Mouse (Mus musculus): ENCODE results near the gene Tacc3. TPM values are rescaled to one million over a fixed set of nuclear protein-coding genes. Genes with fewer than 3 reads are reported as not detected.
A peak's percentile ranks its signal among the peaks of the same experiment; 100 is the strongest.

Gene Tacc3
- polyA plus RNA-seq, 1 experiment from 2014 or later: 172 TPM

DNA sequence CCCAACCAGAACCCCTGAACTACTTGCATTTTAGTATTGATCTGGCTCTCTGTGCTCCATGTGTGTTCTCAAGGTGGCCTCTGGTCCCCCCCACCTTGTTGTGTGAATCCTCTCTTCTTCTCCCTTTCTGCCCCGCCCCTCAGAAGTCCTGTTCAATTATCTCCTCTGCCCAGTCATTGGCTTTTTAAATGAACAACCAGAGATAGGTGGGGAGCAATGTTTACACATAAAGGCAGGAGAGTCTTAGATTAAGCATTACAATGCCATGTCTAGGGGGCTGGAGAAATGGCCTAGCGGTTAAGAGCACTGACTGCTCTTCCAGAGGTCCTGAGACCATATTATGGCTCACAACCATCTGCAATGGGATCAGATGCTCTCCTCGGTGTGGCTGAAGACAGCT, 22.6 kb upstream of the Tacc3 start:
- WGBS: 84% methylated on average over 3 of the region's 3 CpGs
- 0 out of 2 replicates have a peak, but pooled peaks cover 4% of the 10 kb centered on the region for H3K4me1 ChIP-seq (replicated peaks)
- H3K27ac ChIP-seq: no peak overlapping the region
- ATAC-seq: no peak
- H3K9ac ChIP-seq: no peak overlapping the region
- H3K4me2 ChIP-seq (replicated peaks): no peak overlapping the region
- no peaks in the 10 kb centered on the region for H3K27me3 ChIP-seq (replicated peaks)
- H3K36me3 ChIP-seq: no peaks in the 10 kb centered on the region; the same call in 1 of the 2 replicates
- H3K4me3 ChIP-seq (replicated peaks): no peak overlapping the region
- no peaks in the 10 kb centered on the region for H3K9me3 ChIP-seq

DNA sequence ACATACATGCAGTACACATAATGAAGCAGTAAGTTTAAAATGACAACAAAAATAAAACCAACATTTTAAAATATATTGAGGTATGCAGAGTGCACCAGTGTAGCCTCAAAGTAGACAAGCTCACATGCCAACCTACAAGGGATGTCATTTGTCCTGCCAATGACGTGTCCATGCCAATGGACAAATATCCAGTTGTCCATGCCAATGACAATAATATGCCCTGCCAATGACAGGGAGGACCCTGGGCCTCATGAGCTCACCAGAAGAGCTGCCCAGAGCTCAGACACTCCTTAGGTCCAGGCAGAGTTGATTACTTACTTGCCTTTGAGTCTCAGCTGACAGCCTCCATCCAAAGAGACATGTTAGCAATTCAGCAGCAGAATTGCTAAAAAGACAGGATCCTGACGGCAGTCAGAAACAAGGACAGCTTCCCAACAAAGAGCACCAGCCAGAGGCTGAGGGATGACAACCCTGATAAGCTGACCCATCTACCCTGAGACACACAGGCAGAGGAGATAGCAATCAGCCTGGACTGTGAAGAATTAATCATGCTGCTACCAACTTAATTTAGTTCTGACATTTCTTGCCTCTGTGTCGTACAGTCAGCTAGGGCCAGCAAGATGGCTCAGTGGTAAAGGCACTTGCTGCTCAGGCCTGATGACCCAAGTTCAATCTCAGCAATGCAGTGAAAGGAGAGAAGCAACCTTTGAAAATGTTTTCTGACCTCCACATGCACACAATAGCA, 20.1 kb upstream of the Tacc3 start:
- ATAC-seq: no peak
- H3K9ac ChIP-seq: no peak overlapping the region
- H3K36me3 ChIP-seq: peaks cover 8% of the 10 kb centered on the region
- H3K27ac ChIP-seq: no peak overlapping the region
- H3K9me3 ChIP-seq: no peaks in the 10 kb centered on the region
- no peak overlapping the region for H3K4me2 ChIP-seq (replicated peaks)
- H3K4me1 ChIP-seq (replicated peaks): no peaks in the 10 kb centered on the region
- H3K27me3 ChIP-seq (replicated peaks): no peaks in the 10 kb centered on the region
- WGBS: 78% methylated on average over 3 of the region's 3 CpGs
- H3K4me3 ChIP-seq (replicated peaks): no peak overlapping the region

DNA sequence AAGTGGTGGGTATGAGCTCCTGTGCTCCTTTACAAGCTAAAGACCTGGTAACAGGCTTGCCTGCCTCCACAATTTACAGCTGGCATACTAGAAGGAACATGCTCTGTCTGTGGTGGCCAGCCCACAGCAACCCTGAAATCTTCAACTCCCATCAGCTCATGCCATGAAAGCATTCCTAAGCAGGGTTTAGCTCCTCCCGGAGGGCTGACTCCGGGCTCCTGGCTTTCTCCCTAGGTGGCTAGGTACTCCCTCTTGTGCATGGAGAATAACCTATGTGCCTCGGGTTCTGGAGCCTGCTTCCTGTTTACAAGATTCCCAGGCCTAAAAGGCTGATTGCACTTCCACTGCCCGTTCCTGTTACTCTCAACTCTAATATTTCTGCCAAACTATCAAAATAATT, 19.1 kb upstream of the Tacc3 start:
- Histone ChIP-seq H3K4me2 (replicated peaks) (no peak overlapping the region), H3K27ac (no peak overlapping the region), H3K9ac (no peak overlapping the region), H3K4me1 (replicated peaks) (no peaks in the 10 kb centered on the region), H3K4me3 (replicated peaks) (no peak overlapping the region), H3K27me3 (replicated peaks) (no peaks in the 10 kb centered on the region), H3K9me3 (no peaks in the 10 kb centered on the region), H3K36me3 (peaks cover 16% of the 10 kb centered on the region)
- no peak for ATAC-seq
- WGBS: 52% methylated on average over 4 of the region's 4 CpGs

DNA sequence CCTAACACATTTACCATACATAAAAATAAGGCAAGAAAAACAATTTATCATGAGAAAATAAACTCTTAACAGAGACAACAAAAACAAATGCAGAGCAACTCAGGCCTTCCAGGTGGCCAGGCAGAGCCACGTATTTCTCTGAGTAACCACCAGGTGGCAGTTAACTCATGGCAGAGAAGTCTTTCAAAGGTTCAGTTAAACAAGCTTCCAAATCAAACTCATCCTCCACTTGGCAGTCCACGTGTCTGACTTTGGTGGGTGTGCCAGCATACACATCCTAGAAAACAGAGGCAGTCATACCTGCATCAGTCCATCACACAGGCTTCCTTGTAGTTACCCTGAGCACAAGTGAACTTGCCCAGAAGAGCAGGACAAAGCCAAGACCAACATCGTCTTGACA, 17.3 kb upstream of the Tacc3 start:
- Histone ChIP-seq H3K4me3 (replicated peaks) (no peak overlapping the region), H3K27me3 (replicated peaks) (no peaks in the 10 kb centered on the region), H3K36me3 (peaks cover 27% of the 10 kb centered on the region), H3K4me1 (replicated peaks) (no peaks in the 10 kb centered on the region), H3K9ac (no peak overlapping the region), H3K4me2 (replicated peaks) (no peak overlapping the region), H3K9me3 (no peaks in the 10 kb centered on the region), H3K27ac (no peak overlapping the region)
- ATAC-seq: no peak
- WGBS: 37% methylated on average over 3 of the region's 3 CpGs

DNA sequence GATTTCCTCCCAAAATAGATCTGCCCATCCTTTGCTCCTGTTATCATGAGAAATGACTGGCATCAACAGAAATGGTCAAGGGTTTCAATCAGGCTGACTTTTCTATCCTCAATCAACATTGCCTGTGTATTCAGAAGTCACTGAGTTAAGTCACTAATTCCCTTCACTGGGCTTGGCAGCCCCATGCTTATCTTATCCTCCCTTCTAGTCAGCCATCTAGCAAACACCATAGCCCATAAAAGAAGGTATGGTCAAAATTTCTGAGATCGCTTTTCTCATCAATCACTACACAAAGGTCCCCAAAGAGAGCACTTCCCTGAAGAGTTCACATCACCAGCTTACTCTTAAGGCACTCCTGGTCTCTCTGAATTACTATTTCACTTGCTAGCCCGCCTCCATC, 6.9 kb upstream of the Tacc3 start:
- WGBS: 9% methylated on average over 2 of the region's 2 CpGs
- peak overlapping the region; percentile 97; the same call in 1 of the 2 replicates for H3K27ac ChIP-seq

DNA sequence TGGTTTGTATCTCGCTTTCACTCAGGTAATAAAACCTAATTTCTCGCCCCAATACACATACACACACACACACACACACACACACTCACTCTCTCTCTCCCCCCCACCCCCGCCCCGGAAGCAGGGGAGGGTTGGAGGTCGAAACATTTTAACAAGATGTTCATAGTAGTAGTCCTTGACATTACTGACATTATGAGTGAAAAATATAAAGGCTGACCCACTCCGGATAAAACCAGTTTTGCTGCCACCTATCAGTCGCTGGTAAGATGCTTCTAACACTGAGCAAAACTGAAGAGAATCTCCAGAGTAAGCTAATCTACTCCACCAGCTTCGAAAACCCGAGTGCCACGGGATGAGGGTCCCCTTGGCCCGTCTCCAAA, 6.4 kb upstream of the Tacc3 start:
- under 1% methylated on average over 11 of the region's 11 CpGs for WGBS
- peak overlapping the region; percentile 77 for H3K9ac ChIP-seq
- H3K4me3 ChIP-seq (replicated peaks): peak overlapping the region; percentile 73
- H3K4me2 ChIP-seq (replicated peaks): peak overlapping the region; percentile 62
- H3K27me3 ChIP-seq (replicated peaks): no peaks in the 10 kb centered on the region
- H3K9me3 ChIP-seq: no peaks in the 10 kb centered on the region
- peaks cover 17% of the 10 kb centered on the region for H3K4me1 ChIP-seq (replicated peaks)
- peaks cover 17% of the 10 kb centered on the region for H3K36me3 ChIP-seq
- no peak for ATAC-seq
- H3K27ac ChIP-seq: peak overlapping the region; percentile 97

More for the DNA sequence above, 6.9 kb upstream of the Tacc3 start:
- no peaks in the 10 kb centered on the region for H3K27me3 ChIP-seq (replicated peaks)
- H3K4me2 ChIP-seq (replicated peaks): peak overlapping the region; percentile 62
- H3K4me3 ChIP-seq (replicated peaks): peak overlapping the region; percentile 73
- H3K4me1 ChIP-seq (replicated peaks): peaks cover 13% of the 10 kb centered on the region
- peaks cover 22% of the 10 kb centered on the region for H3K36me3 ChIP-seq
- H3K9ac ChIP-seq: peak overlapping the region; percentile 77
- no peak for ATAC-seq
- no peaks in the 10 kb centered on the region for H3K9me3 ChIP-seq

DNA sequence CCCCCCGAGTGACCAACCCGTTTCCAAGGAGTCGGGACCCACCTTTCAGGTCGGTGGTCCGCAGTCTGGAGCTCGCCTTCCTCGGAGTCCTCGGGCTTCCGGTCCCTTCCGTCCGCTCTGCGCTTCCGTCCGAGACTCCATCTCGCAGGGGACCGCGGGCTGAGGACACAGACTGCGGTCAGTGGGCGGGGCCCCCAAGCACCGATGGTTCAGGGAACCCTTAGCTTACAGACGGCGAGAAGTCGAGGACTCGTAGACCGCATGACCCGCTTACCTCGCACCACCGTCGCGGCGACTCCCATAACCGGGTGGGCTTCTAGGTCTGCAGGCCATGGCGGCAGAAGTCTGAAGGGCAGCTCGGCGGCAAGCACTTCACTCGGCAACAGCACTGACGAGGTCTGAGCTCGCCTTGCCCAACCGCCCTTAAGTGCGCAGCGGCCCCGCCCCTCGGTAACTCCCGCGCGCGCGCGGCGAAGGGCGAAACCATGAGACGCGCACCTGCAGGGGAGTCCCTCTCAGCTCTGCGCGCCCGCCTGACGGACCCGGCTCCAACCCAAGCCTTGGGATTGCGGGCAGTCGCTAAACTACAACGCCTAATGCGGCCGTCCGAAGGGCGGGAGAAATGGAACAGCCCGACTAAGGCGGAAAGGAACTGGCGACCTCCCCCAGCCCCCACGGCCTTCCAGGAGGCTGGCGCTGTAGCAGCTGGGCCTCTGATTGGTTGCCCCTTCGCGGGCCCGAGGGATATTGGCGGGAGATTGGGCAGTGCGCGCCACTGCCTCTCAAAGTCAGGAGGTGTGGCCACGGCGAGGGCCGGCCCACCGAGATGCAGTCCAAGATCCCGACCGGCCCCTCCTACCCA, 5.8 kb upstream of the Tacc3 start, which contains the start of gene Slbp:
TSS of gene Slbp (minus strand) at position 654 of the 862 bp plus-strand sequence.
- peaks cover 23% of the 10 kb centered on the region for H3K4me1 ChIP-seq (replicated peaks)
- H3K27ac ChIP-seq: peak within 1 kb of the TSS; percentile 97
- H3K4me2 ChIP-seq (replicated peaks): peak within 1 kb of the TSS; percentile 62
- peak within 1 kb of the TSS; percentile 73 for H3K4me3 ChIP-seq (replicated peaks)
- H3K9ac ChIP-seq: peak within 1 kb of the TSS; percentile 77
- ATAC-seq: peak; percentile 96
- H3K9me3 ChIP-seq: no peaks in the 10 kb centered on the region
- peaks cover 17% of the 10 kb centered on the region; the same call in 1 of the 2 replicates for H3K36me3 ChIP-seq
- under 1% methylated on average over 82 of the region's 82 CpGs for WGBS
- H3K27me3 ChIP-seq (replicated peaks): no peaks in the 10 kb centered on the region

DNA sequence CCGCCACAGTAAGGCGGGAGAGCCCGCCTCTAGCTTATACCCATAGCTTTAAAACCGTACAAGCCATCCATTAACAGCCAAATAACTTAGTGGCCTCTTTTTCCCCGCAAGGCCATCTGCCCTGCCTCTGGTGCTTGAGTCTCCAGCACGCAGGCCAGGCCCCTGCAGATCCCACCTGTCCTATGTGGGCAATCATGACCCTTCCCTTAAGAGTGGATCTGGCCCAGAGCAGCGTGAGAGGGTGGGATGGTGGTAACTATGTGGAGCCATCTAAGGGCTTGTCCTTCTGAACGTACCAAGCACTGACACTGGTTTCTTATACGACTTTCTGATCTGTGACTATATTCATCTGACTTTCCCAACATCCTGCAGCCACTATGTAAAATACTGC, 5.2 kb upstream of the Tacc3 start:
- H3K27ac ChIP-seq: peak overlapping the region; percentile 71
- peaks cover 24% of the 10 kb centered on the region for H3K4me1 ChIP-seq (replicated peaks)
- H3K4me2 ChIP-seq (replicated peaks): peak overlapping the region; percentile 62
- no peaks in the 10 kb centered on the region for H3K9me3 ChIP-seq
- 2% methylated on average over 9 of the region's 9 CpGs for WGBS
- no peaks in the 10 kb centered on the region for H3K27me3 ChIP-seq (replicated peaks)
- H3K4me3 ChIP-seq (replicated peaks): peak overlapping the region; percentile 27
- peak; percentile 22 for ATAC-seq
- peak overlapping the region; percentile 52 for H3K9ac ChIP-seq
- peaks cover 11% of the 10 kb centered on the region; the same call in 1 of the 2 replicates for H3K36me3 ChIP-seq

DNA sequence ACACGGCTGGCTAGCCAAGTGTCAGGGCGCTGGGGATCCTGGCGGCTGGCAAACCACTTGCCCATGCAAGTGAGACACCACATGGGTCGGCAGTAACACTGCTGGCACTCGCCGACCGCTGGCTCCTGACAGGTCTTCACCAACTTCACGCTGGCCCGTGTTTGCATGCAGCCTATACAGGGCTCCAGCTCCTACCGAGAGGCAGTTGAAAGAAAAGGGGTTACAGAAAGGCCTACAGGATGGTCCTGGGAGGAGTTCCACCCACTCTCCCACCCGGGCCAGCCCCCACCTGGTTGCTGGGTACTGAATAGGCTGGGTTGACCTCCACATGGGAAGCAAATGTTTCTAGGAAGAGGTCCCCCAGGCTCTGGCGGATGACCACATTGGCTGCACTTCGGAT, 3.5 kb upstream of the Tacc3 start:
- H3K4me2 ChIP-seq (replicated peaks): no peak overlapping the region
- H3K4me1 ChIP-seq (replicated peaks): peaks cover 30% of the 10 kb centered on the region
- H3K4me3 ChIP-seq (replicated peaks): no peak overlapping the region
- no peak overlapping the region for H3K27ac ChIP-seq
- no peaks in the 10 kb centered on the region for H3K27me3 ChIP-seq (replicated peaks)
- 92% methylated on average over 13 of the region's 13 CpGs for WGBS
- no peak overlapping the region for H3K9ac ChIP-seq
- no peak for ATAC-seq
- H3K36me3 ChIP-seq: peaks cover 7% of the 10 kb centered on the region; the same call in 1 of the 2 replicates
- no peaks in the 10 kb centered on the region for H3K9me3 ChIP-seq

DNA sequence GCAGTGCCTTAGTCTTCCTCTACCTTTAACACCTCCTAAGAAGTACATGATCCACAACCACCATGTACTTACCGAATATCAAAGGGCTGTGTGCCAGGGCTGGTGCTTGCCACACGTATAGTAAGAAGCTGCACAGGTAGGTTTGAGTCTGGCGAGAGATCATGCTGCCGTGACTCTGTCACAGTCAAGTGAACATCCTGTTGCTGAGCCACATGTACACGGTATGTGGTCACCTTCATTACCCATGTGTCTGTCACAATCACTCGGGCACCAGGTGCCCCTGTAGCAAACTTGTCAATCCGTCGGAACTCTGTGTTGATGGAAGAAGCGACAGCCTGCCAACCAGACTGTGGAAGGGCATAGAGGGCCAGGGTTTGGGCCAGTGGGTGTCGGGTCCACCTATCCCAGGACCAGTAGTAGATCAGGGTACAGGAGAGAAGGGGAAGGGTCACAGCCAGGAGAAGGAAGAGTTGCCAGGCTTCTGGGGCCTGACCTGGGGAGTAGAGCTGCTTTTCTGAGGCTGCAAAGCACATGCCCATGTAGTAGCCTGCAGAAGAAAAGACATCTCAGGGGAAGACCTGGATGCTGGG, 2.6 kb upstream of the Tacc3 start:
- Histone ChIP-seq H3K4me1 (replicated peaks) (peaks cover 28% of the 10 kb centered on the region), H3K9me3 (no peaks in the 10 kb centered on the region), H3K4me3 (replicated peaks) (no peak overlapping the region), H3K4me2 (replicated peaks) (no peak overlapping the region), H3K9ac (peak overlapping the region; percentile 38; the same call in 1 of the 2 replicates), H3K27ac (no peak overlapping the region), H3K27me3 (replicated peaks) (no peaks in the 10 kb centered on the region), H3K36me3 (peaks cover 5% of the 10 kb centered on the region; the same call in 1 of the 2 replicates)
- no peak for ATAC-seq
- WGBS: 92% methylated on average over 10 of the region's 10 CpGs

DNA sequence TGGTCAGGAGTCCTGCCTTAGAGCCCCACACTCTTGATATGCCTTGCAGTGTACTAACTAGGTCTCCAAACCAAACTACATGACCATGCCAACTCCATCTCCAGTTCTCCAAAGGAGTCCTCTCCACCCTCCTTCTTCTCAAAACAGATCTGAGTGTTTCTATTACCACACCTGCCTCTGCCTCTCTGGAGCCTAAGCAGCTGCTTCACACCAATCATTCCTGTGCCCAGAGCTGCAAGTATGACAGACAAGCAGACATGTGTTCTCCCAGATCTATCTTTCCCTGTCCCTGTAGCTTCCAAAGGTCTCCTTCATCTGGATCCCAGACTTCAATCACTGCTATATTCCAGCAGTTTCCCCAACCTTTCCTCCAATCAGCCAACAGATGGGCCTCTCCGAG, 1.2 kb upstream of the Tacc3 start:
- Histone ChIP-seq H3K4me2 (replicated peaks) (peak overlapping the region; percentile 75), H3K36me3 (peaks cover 8% of the 10 kb centered on the region; the same call in 1 of the 2 replicates), H3K9ac (peak overlapping the region; percentile 61), H3K4me3 (replicated peaks) (peak overlapping the region; percentile 76), H3K4me1 (replicated peaks) (peaks cover 26% of the 10 kb centered on the region), H3K9me3 (no peaks in the 10 kb centered on the region), H3K27me3 (replicated peaks) (no peaks in the 10 kb centered on the region), H3K27ac (peak overlapping the region; percentile 85; the same call in 1 of the 2 replicates)
- WGBS: 23% methylated on average over 1 of the region's 1 CpGs
- ATAC-seq: no peak

DNA sequence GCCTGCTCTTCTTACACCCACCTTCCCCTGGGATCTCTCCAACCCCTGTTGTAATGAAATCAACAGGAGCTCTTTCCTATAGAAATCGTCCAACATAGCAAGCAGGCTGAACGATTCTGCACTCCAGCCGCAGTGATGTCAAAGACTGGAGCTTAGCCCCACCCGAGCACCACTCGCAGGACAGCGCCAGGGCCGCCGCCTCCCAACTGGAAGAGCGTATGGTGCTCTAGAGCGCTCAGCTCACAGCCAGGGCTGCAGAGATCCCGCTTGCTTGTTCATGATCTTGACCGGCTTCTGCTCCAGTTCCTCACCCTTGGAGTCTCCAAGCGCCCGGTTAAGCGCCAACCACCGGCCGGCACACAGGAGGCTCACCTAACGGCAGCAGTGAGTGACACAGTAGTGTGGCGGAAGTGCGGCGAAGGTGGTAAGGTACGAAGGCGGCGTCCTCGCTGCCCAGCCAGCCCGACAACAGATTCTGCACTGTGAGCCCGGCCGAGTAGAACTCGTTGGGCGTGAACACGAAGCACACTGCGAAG, 609 bp upstream of the Tacc3 start:
- H3K4me3 ChIP-seq (replicated peaks): peak overlapping the region; percentile 76
- peak overlapping the region; percentile 61 for H3K9ac ChIP-seq
- peak overlapping the region; percentile 85 for H3K27ac ChIP-seq
- ATAC-seq: peak; percentile 57
- H3K4me2 ChIP-seq (replicated peaks): peak overlapping the region; percentile 75
- H3K36me3 ChIP-seq: peaks cover 8% of the 10 kb centered on the region; the same call in 1 of the 2 replicates
- H3K4me1 ChIP-seq (replicated peaks): peaks cover 26% of the 10 kb centered on the region
- WGBS: under 1% methylated on average over 32 of the region's 32 CpGs
- no peaks in the 10 kb centered on the region for H3K27me3 ChIP-seq (replicated peaks)
- no peaks in the 10 kb centered on the region for H3K9me3 ChIP-seq
